In the genomic region with DNA sequence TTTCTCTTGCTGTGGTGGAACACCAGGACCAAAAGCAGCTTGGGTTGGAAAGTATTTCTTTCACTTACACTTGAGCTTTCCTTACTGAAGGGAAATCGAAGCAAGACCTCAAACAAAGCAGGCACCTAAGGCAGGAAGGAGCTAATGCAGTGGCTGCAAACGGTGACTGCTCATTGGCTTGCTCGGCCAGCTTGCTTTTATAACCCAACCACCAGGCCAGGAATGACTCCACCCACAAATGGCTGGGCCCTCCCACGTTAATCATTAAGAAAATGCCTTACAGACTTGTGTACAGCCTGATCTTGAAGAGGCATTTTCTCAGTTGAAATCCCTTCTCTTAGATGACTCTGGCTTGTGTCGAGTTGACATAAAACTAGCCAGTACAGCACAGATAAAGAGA, we compare ENCODE assay signal across 9 mouse cellular contexts. TPM values are rescaled to one million over a fixed set of nuclear protein-coding genes. Genes with fewer than 3 reads are reported as not detected.
DNase-seq lines count a peak whose midpoint lies in the region; ATAC-seq and TF ChIP-seq lines count a peak whose summit lies in the region.
"Had no signal": no experiment of that assay in that cellular context is flagged by ENCODE, and none has a peak within 500 bp of the region (broad histone marks: within the 10 kb centered on the region; RNA-seq: fewer than 3 reads in every experiment).

No protein-coding gene starts in this region.

- ATAC-seq in CD4-positive, CD25-positive, alpha-beta regulatory T cell, adult 4 months, result peak; percentile 21
- no peak for ATAC-seq in lung, embryonic 14.5 days (ENCODE audit: insufficient read depth)
- no peak for ATAC-seq in forebrain, embryonic 11.5 days (replicated peaks; ENCODE audit: low FRiP score)

- H3K9ac ChIP-seq in MEL (ENCODE audit: control insufficient read depth, low read depth, low read length, poor library complexity, severe bottlenecking), result no peak overlapping the region
- no peak overlapping the region for H3K9ac ChIP-seq in lung, embryonic 14.5 days
- no peak overlapping the region for H3K9ac ChIP-seq in forebrain, embryonic 11.5 days (ENCODE audit: low read length)

- H3K9me3 ChIP-seq in MEL (replicated peaks; ENCODE audit: insufficient read depth, low read length), result no peaks in the 10 kb centered on the region
- H3K9me3 ChIP-seq in lung, embryonic 14.5 days (ENCODE audit: low read depth, low read length), result no peaks in the 10 kb centered on the region
- no peaks in the 10 kb centered on the region for H3K9me3 ChIP-seq in forebrain, embryonic 11.5 days (ENCODE audit: control insufficient read depth, low read length)
- H3K9me3 ChIP-seq: megakaryocyte, embryonic 14.5 days had no signal

- H3K36me3 ChIP-seq in MEL (ENCODE audit: control insufficient read depth in 1 of 2, insufficient read depth in 2 of 2, low read length in 2 of 2), result peaks cover 0 to 4% of the 10 kb centered on the region in 2 experiments; a peak in 2 of 4 replicates
- H3K36me3 ChIP-seq in lung, embryonic 14.5 days (ENCODE audit: insufficient read depth), result peaks cover 13% of the 10 kb centered on the region; the same call in 1 of the 2 replicates
- H3K36me3 ChIP-seq in forebrain, embryonic 11.5 days (ENCODE audit: control insufficient read depth, insufficient read depth, low read length), result no peaks in the 10 kb centered on the region

- H3K79me2 ChIP-seq in MEL (ENCODE audit: control insufficient read depth, insufficient read depth, low read length, poor library complexity), result peaks cover 29% of the 10 kb centered on the region

- no peak overlapping the region for H3K4me2 ChIP-seq in lung, embryonic 14.5 days
- no peak overlapping the region for H3K4me2 ChIP-seq in forebrain, embryonic 11.5 days (ENCODE audit: low read depth, low read length, severe bottlenecking)

- H3K27me3 ChIP-seq in MEL (ENCODE audit: control insufficient read depth in 1 of 2, insufficient read depth in 2 of 2, low read length in 2 of 2), result no peaks in the 10 kb centered on the region
- no peaks in the 10 kb centered on the region for H3K27me3 ChIP-seq in lung, embryonic 14.5 days (ENCODE audit: insufficient read depth, low read length)
- no peaks in the 10 kb centered on the region for H3K27me3 ChIP-seq in forebrain, embryonic 11.5 days (ENCODE audit: control insufficient read depth, insufficient read depth, low read length)
- H3K27me3 ChIP-seq: megakaryocyte, embryonic 14.5 days had no signal

- peak; percentile 63 for DNase-seq in MEL (ENCODE audit: low read depth, low spot score)
- DNase-seq in kidney, adult 9 months, result peak; percentile 95
- peak; percentile 49 for DNase-seq in lung, embryonic 14.5 days
- no peak for DNase-seq in MN1 (ENCODE audit: low spot score)
- no peak for DNase-seq in adipocyte (ENCODE audit: low spot score)
- DNase-seq in forebrain, embryonic 11.5 days (ENCODE audit: low spot score), result no peak
- DNase-seq: right cerebral cortex, adult 18-20 months had no signal

- TF ChIP-seq POLR2A in MEL (IDR thresholded peaks at IDR 0.05; ENCODE audit: control insufficient read depth in 1 of 2, insufficient read depth in 1 of 2, low read depth in 1 of 2, low read length in 2 of 2, poor library complexity in 1 of 2), result no peak

- TF ChIP-seq RAD21 in MEL (IDR thresholded peaks at IDR 0.05; ENCODE audit: low read depth, low read length), result no peak

- H3K4me1 ChIP-seq in MEL (ENCODE audit: control insufficient read depth in 1 of 2, insufficient read depth in 2 of 2, low read length in 2 of 2), result peaks cover 3 to 8% of the 10 kb centered on the region in 2 experiments; a peak in 3 of 4 replicates
- H3K4me1 ChIP-seq in lung, embryonic 14.5 days (ENCODE audit: insufficient read depth), result peaks cover 4% of the 10 kb centered on the region; the same call in 1 of the 2 replicates
- peaks cover 3% of the 10 kb centered on the region for H3K4me1 ChIP-seq in forebrain, embryonic 11.5 days (replicated peaks; ENCODE audit: control insufficient read depth, insufficient read depth, low read length)

- WGBS in lung, embryonic 14.5 days, result 50% methylated on average over 5 of the region's 5 CpGs
- 60% methylated on average over 5 of the region's 5 CpGs for WGBS in forebrain, embryonic 11.5 days

- H3K4me3 ChIP-seq in MEL (ENCODE audit: control insufficient read depth in 1 of 2, insufficient read depth in 1 of 2, low read depth in 2 of 2, low read length in 2 of 2), result no peak overlapping the region
- H3K4me3 ChIP-seq in lung, embryonic 14.5 days (ENCODE audit: low read depth, low read length), result no peak overlapping the region
- no peak overlapping the region for H3K4me3 ChIP-seq in forebrain, embryonic 11.5 days (ENCODE audit: low read depth, low read length)

- TF ChIP-seq CTCF in MEL (IDR thresholded peaks at IDR 0.05 in 2 of 3, conservative IDR thresholded peaks at IDR 0.05 in 1 of 3; ENCODE audit: control insufficient read depth in 1 of 3, insufficient read depth in 1 of 3, low read depth in 2 of 3, low read length in 3 of 3, poor library complexity in 1 of 3, severe bottlenecking in 1 of 3), result no peak
- no peak for TF ChIP-seq CTCF in lung, embryonic 14.5 days (IDR thresholded peaks at IDR 0.05; ENCODE audit: low read depth)

- H3K27ac ChIP-seq in MEL (ENCODE audit: control insufficient read depth, low read depth, low read length), result no peak overlapping the region
- peak overlapping the region; percentile 33; the same call in 1 of the 2 replicates for H3K27ac ChIP-seq in lung, embryonic 14.5 days (ENCODE audit: low read depth)
- H3K27ac ChIP-seq in forebrain, embryonic 11.5 days (ENCODE audit: low read depth, low read length), result no peak overlapping the region

- TF ChIP-seq EP300 in MEL (IDR thresholded peaks at IDR 0.05; ENCODE audit: low read depth in 1 of 2, low read length in 2 of 2), result no peak

TF ChIP-seq in MEL, 35 proteins besides CTCF, POLR2A, EP300 and RAD21:
- TF ChIP-seq MEF2A (IDR thresholded peaks at IDR 0.05; ENCODE audit: extremely low read depth, insufficient replicate concordance, low read depth, low read length, poor library complexity, severe bottlenecking) (no peak), GATA1 (IDR thresholded peaks at IDR 0.05; ENCODE audit: low read depth, low read length) (no peak), CHD1 (IDR thresholded peaks at IDR 0.05; ENCODE audit: low read depth, low read length) (no peak), TCF12 (IDR thresholded peaks at IDR 0.05; ENCODE audit: low read depth, low read length) (no peak), ZC3H11A (IDR thresholded peaks at IDR 0.05; ENCODE audit: low read depth, low read length) (no peak), POLR2AphosphoS2 (IDR thresholded peaks at IDR 0.05; ENCODE audit: low read length) (no peak), USF1 (IDR thresholded peaks at IDR 0.05; ENCODE audit: low read depth, low read length) (no peak), UBTF (IDR thresholded peaks at IDR 0.05; ENCODE audit: borderline replicate concordance, insufficient read depth, low read depth, low read length) (no peak), ZMIZ1 (IDR thresholded peaks at IDR 0.05; ENCODE audit: low read depth, low read length) (no peak), MAX (IDR thresholded peaks at IDR 0.05; ENCODE audit: low read length) (no peak), ZKSCAN1 (IDR thresholded peaks at IDR 0.05; ENCODE audit: low read depth, low read length) (no peak), TAL1 (IDR thresholded peaks at IDR 0.05; ENCODE audit: low read length) (no peak), SMC3 (IDR thresholded peaks at IDR 0.05; ENCODE audit: low read depth, low read length) (no peak), NRF1 (IDR thresholded peaks at IDR 0.05; ENCODE audit: insufficient read depth, low read depth, low read length, poor library complexity, severe bottlenecking) (no peak), ELF1 (IDR thresholded peaks at IDR 0.05; ENCODE audit: low read depth, low read length) (no peak), MYC (IDR thresholded peaks at IDR 0.05; ENCODE audit: low read depth, low read length) (no peak), RCOR1 (IDR thresholded peaks at IDR 0.05; ENCODE audit: low read depth, low read length) (no peak), MXI1 (IDR thresholded peaks at IDR 0.05; ENCODE audit: low read depth, low read length) (no peak), TBP (IDR thresholded peaks at IDR 0.05; ENCODE audit: low read depth, low read length) (no peak)

RNA-seq across cellular contexts. Expression of gene Fam120a, which starts 3.2 kb away (rescaled TPM):
- polyA plus RNA-seq in CD4-positive, CD25-positive, alpha-beta regulatory T cell, adult 4 months (2017; shearing (Covaris generic)), result 10 to 100 TPM; 21.1 to 34.3 TPM
- total RNA-seq in MEL (2012; rRNA removed), result 81.3 and 82.7 TPM in 2 replicates
- polyA plus RNA-seq in MEL (2012; ENCODE audit: insufficient read depth in 1 of 2, insufficient read length in 2 of 2, low read depth in 1 of 2, low replicate concordance in 2 of 2, missing spikeins in 1 of 2), result 100 to 1,000 TPM in 1 of 2 experiments, 10 to 100 TPM in 1; 66.2 to 119 TPM
- 37.0 and 37.7 TPM in 2 replicates for polyA plus RNA-seq in lung, embryonic 14.5 days (2014; fragmentation: Nextera tagmentation; extraction: Ambion mirVana)
- 20.4 and 22.5 TPM in 2 replicates for polyA plus RNA-seq in forebrain, embryonic 11.5 days (2014; fragmentation: Nextera tagmentation; extraction: Ambion mirVana)

Comparison
In these comparisons a context has a peak if more than half of its experiments do, and no peak if none do; other contexts are left out.
1. DNase-seq: peak in MEL (single experiment), kidney, adult 9 months (single experiment) and lung, embryonic 14.5 days (single experiment); none in MN1 (single experiment), adipocyte (single experiment) and forebrain, embryonic 11.5 days (single experiment).